Mouse (Mus musculus) frontal cortex, postnatal 36 days (tissue): ENCODE measurements around the gene Prrt3.

ENCODE experiments used
- DNase-seq, 2 experiments: peaks; one replicate each; pipeline ENCODE4 v3.0.0; 2022; ENCODE audit warnings: low spot score in 2 of 2

The Prrt3 gene

GRCm38 (mm10) chr6:113444207-113444965, 57.3 kb downstream of the Prrt3 start:
- no peak for DNase-seq
